Mouse (Mus musculus): ENCODE measurements around the gene Dgkg. TPM values are rescaled to one million over a fixed set of nuclear protein-coding genes. Genes with fewer than 3 reads are reported as not detected.

The Dgkg gene
- polyA plus RNA-seq, 1 experiment from 2014 or later: 1.2 TPM

- Histone ChIP-seq H3K27me3 (no peaks in the 10 kb centered on the region), H3K4me3 (replicated peaks) (no peak overlapping the region), H3K27ac (no peak overlapping the region), H3K9ac (no peak overlapping the region), H3K36me3 (no peaks in the 10 kb centered on the region), H3K4me2 (no peak overlapping the region), H3K4me1 (peaks cover 9% of the 10 kb centered on the region; the same call in 1 of the 2 replicates), H3K9me3 (replicated peaks) (no peaks in the 10 kb centered on the region)
- no peak for ATAC-seq (replicated peaks; ENCODE audit: low FRiP score)
- 77% methylated on average over 5 of the region's 5 CpGs for WGBS
Observed at GRCm38 (mm10) chr16:22500561-22500960, 156.5 kb downstream of the Dgkg start.

GRCm38 (mm10) chr16:22499951-22500350 is 157.1 kb downstream of the Dgkg start:
- H3K36me3 ChIP-seq: no peaks in the 10 kb centered on the region
- H3K9me3 ChIP-seq (replicated peaks): no peaks in the 10 kb centered on the region
- H3K4me1 ChIP-seq: peaks cover 7% of the 10 kb centered on the region; the same call in 1 of the 2 replicates
- no peak overlapping the region for H3K27ac ChIP-seq
- no peak overlapping the region for H3K9ac ChIP-seq
- no peak overlapping the region for H3K4me3 ChIP-seq (replicated peaks)
- H3K4me2 ChIP-seq: no peak overlapping the region
- H3K27me3 ChIP-seq: no peaks in the 10 kb centered on the region
- 91% methylated on average over 5 of the region's 5 CpGs for WGBS
- ATAC-seq (replicated peaks; ENCODE audit: low FRiP score): no peak

- ATAC-seq (replicated peaks; ENCODE audit: low FRiP score): no peak
- Histone ChIP-seq H3K9ac (no peak overlapping the region), H3K36me3 (no peaks in the 10 kb centered on the region), H3K4me2 (no peak overlapping the region), H3K27ac (no peak overlapping the region), H3K27me3 (no peaks in the 10 kb centered on the region), H3K9me3 (replicated peaks) (no peaks in the 10 kb centered on the region), H3K4me3 (replicated peaks) (no peak overlapping the region), H3K4me1 (peaks cover 2% of the 10 kb centered on the region; the same call in 1 of the 2 replicates)
- WGBS: 86% methylated on average over 3 of the region's 3 CpGs
Observed at GRCm38 (mm10) chr16:22499447-22499846, 157.6 kb downstream of the Dgkg start.

GRCm38 (mm10) chr16:22497976-22498375 is 159.0 kb downstream of the Dgkg start:
- WGBS: 59% methylated on average over 3 of the region's 3 CpGs
- Histone ChIP-seq H3K9ac (no peak overlapping the region), H3K9me3 (replicated peaks) (no peaks in the 10 kb centered on the region), H3K4me3 (replicated peaks) (no peak overlapping the region), H3K27me3 (no peaks in the 10 kb centered on the region), H3K36me3 (no peaks in the 10 kb centered on the region), H3K4me1 (no peaks in the 10 kb centered on the region), H3K4me2 (no peak overlapping the region), H3K27ac (no peak overlapping the region)
- ATAC-seq (replicated peaks; ENCODE audit: low FRiP score): no peak

- Histone ChIP-seq H3K4me3 (replicated peaks) (no peak overlapping the region), H3K36me3 (no peaks in the 10 kb centered on the region), H3K4me1 (no peaks in the 10 kb centered on the region), H3K9ac (no peak overlapping the region), H3K27me3 (no peaks in the 10 kb centered on the region), H3K9me3 (replicated peaks) (no peaks in the 10 kb centered on the region), H3K4me2 (no peak overlapping the region), H3K27ac (no peak overlapping the region)
- no peak for ATAC-seq (replicated peaks; ENCODE audit: low FRiP score)
- WGBS: 73% methylated on average over 5 of the region's 5 CpGs
Observed at GRCm38 (mm10) chr16:22495259-22495658, 161.8 kb downstream of the Dgkg start.

GRCm38 (mm10) chr16:22494815-22495214 is 162.2 kb downstream of the Dgkg start:
- H3K4me3 ChIP-seq (replicated peaks): no peak overlapping the region
- H3K4me1 ChIP-seq: no peaks in the 10 kb centered on the region
- H3K9me3 ChIP-seq (replicated peaks): no peaks in the 10 kb centered on the region
- no peaks in the 10 kb centered on the region for H3K36me3 ChIP-seq
- H3K4me2 ChIP-seq: no peak overlapping the region
- no peaks in the 10 kb centered on the region for H3K27me3 ChIP-seq
- no peak overlapping the region for H3K9ac ChIP-seq
- H3K27ac ChIP-seq: no peak overlapping the region
- WGBS: 58% methylated on average over 5 of the region's 5 CpGs
- ATAC-seq (replicated peaks; ENCODE audit: low FRiP score): no peak

- H3K9me3 ChIP-seq (replicated peaks): no peaks in the 10 kb centered on the region
- no peak overlapping the region for H3K4me3 ChIP-seq (replicated peaks)
- 76% methylated on average over 4 of the region's 4 CpGs for WGBS
- H3K27ac ChIP-seq: no peak overlapping the region
- H3K4me1 ChIP-seq: no peaks in the 10 kb centered on the region
- no peak overlapping the region for H3K4me2 ChIP-seq
- H3K27me3 ChIP-seq: no peaks in the 10 kb centered on the region
- H3K36me3 ChIP-seq: no peaks in the 10 kb centered on the region
- ATAC-seq (replicated peaks; ENCODE audit: low FRiP score): no peak
- H3K9ac ChIP-seq: no peak overlapping the region
Observed at GRCm38 (mm10) chr16:22493396-22493795, 163.6 kb downstream of the Dgkg start.

- Histone ChIP-seq H3K9me3 (replicated peaks) (no peaks in the 10 kb centered on the region), H3K9ac (no peak overlapping the region), H3K4me3 (replicated peaks) (no peak overlapping the region), H3K27me3 (no peaks in the 10 kb centered on the region), H3K36me3 (no peaks in the 10 kb centered on the region), H3K4me1 (no peaks in the 10 kb centered on the region), H3K4me2 (no peak overlapping the region), H3K27ac (no peak overlapping the region)
- ATAC-seq (replicated peaks; ENCODE audit: low FRiP score): no peak
- 90% methylated on average over 9 of the region's 9 CpGs for WGBS
Observed at GRCm38 (mm10) chr16:22491446-22492166, 165.4 kb downstream of the Dgkg start.

GRCm38 (mm10) chr16:22483900-22484299 is 173.1 kb downstream of the Dgkg start:
- no peaks in the 10 kb centered on the region for H3K27me3 ChIP-seq
- H3K4me2 ChIP-seq: no peak overlapping the region
- no peaks in the 10 kb centered on the region for H3K36me3 ChIP-seq
- H3K27ac ChIP-seq: no peak overlapping the region
- WGBS: 91% methylated on average over 1 of the region's 1 CpGs
- no peaks in the 10 kb centered on the region for H3K9me3 ChIP-seq (replicated peaks)
- H3K4me1 ChIP-seq: no peaks in the 10 kb centered on the region
- no peak overlapping the region for H3K4me3 ChIP-seq (replicated peaks)
- ATAC-seq (replicated peaks; ENCODE audit: low FRiP score): no peak
- no peak overlapping the region for H3K9ac ChIP-seq

- WGBS: 92% methylated on average over 8 of the region's 8 CpGs
- H3K27ac ChIP-seq: no peak overlapping the region
- no peaks in the 10 kb centered on the region for H3K36me3 ChIP-seq
- H3K4me1 ChIP-seq: no peaks in the 10 kb centered on the region
- H3K9me3 ChIP-seq (replicated peaks): 0 out of 2 replicates have a peak, but pooled peaks cover 2% of the 10 kb centered on the region
- no peak overlapping the region for H3K9ac ChIP-seq
- H3K27me3 ChIP-seq: no peaks in the 10 kb centered on the region
- no peak overlapping the region for H3K4me3 ChIP-seq (replicated peaks)
- ATAC-seq (replicated peaks; ENCODE audit: low FRiP score): no peak
- no peak overlapping the region for H3K4me2 ChIP-seq
Observed at GRCm38 (mm10) chr16:22479322-22479721, 177.7 kb downstream of the Dgkg start.

GRCm38 (mm10) chr16:22471728-22472127 is 185.3 kb downstream of the Dgkg start:
- no peak for ATAC-seq (replicated peaks; ENCODE audit: low FRiP score)
- Histone ChIP-seq H3K4me2 (no peak overlapping the region), H3K9me3 (replicated peaks) (0 out of 2 replicates have a peak, but pooled peaks cover 2% of the 10 kb centered on the region), H3K9ac (no peak overlapping the region), H3K36me3 (no peaks in the 10 kb centered on the region), H3K27me3 (no peaks in the 10 kb centered on the region), H3K27ac (no peak overlapping the region), H3K4me1 (no peaks in the 10 kb centered on the region), H3K4me3 (replicated peaks) (no peak overlapping the region)
- 63% methylated on average over 2 of the region's 2 CpGs for WGBS

- Histone ChIP-seq H3K36me3 (no peaks in the 10 kb centered on the region), H3K4me3 (replicated peaks) (no peak overlapping the region), H3K9ac (no peak overlapping the region), H3K4me1 (no peaks in the 10 kb centered on the region), H3K27me3 (no peaks in the 10 kb centered on the region), H3K27ac (no peak overlapping the region), H3K9me3 (replicated peaks) (no peaks in the 10 kb centered on the region), H3K4me2 (no peak overlapping the region)
- WGBS: 83% methylated on average over 11 of the region's 11 CpGs
- no peak for ATAC-seq (replicated peaks; ENCODE audit: low FRiP score)
Observed at GRCm38 (mm10) chr16:22469385-22469784, 187.6 kb downstream of the Dgkg start.

GRCm38 (mm10) chr16:22467111-22467510 is 189.9 kb downstream of the Dgkg start:
- H3K4me3 ChIP-seq (replicated peaks): no peak overlapping the region
- 83% methylated on average over 2 of the region's 2 CpGs for WGBS
- no peak overlapping the region for H3K9ac ChIP-seq
- no peak overlapping the region for H3K4me2 ChIP-seq
- H3K9me3 ChIP-seq (replicated peaks): no peaks in the 10 kb centered on the region
- H3K27ac ChIP-seq: no peak overlapping the region
- ATAC-seq (replicated peaks; ENCODE audit: low FRiP score): no peak
- H3K4me1 ChIP-seq: no peaks in the 10 kb centered on the region
- H3K36me3 ChIP-seq: no peaks in the 10 kb centered on the region
- H3K27me3 ChIP-seq: no peaks in the 10 kb centered on the region

All from kidney, embryonic 15.5 days (tissue).